Mouse (Mus musculus) urinary bladder, adult 18-20 months (tissue): ENCODE measurements around the gene Ankle2.

Experiments used
- DNase-seq, 2 experiments: peaks; one replicate each; pipeline ENCODE4 v3.0.0; 2022; ENCODE audit warnings: low spot score in 2 of 2, mixed read lengths in 2 of 2

Ankle2 gene

GRCm38 (mm10) chr5:110230780-110231461 is at the start of gene Ankle2:
Gene Ankle2 (plus strand): TSS chr5:110231004.
- peak; percentile 88 to 98 for DNase-seq

- DNase-seq, result peak in 1 of 2 experiments; percentile 19
Measured at GRCm38 (mm10) chr5:110181716-110182115, 49.1 kb upstream of the Ankle2 start.

- no peak for DNase-seq
Measured at GRCm38 (mm10) chr5:110203164-110203895, 27.5 kb upstream of the Ankle2 start.

GRCm38 (mm10) chr5:110204777-110205176 is 26.0 kb upstream of the Ankle2 start:
- DNase-seq, result no peak

- DNase-seq, result no peak
Measured at GRCm38 (mm10) chr5:110211312-110211711, 19.5 kb upstream of the Ankle2 start.

- DNase-seq, result no peak
Measured at GRCm38 (mm10) chr5:110216780-110217179, 14.0 kb upstream of the Ankle2 start.

- no peak for DNase-seq
Measured at GRCm38 (mm10) chr5:110220331-110220730, 10.5 kb upstream of the Ankle2 start.

- no peak for DNase-seq
Measured at GRCm38 (mm10) chr5:110222757-110223156, 8.0 kb upstream of the Ankle2 start.

- no peak for DNase-seq
Measured at GRCm38 (mm10) chr5:110225056-110225455, 5.7 kb upstream of the Ankle2 start.

GRCm38 (mm10) chr5:110227336-110227883 is 3.4 kb upstream of the Ankle2 start:
- no peak for DNase-seq

- no peak for DNase-seq
Measured at GRCm38 (mm10) chr5:110230401-110230779, 414 bp upstream of the Ankle2 start.

GRCm38 (mm10) chr5:110231638-110232037 is 834 bp downstream of the Ankle2 start:
- no peak for DNase-seq

- DNase-seq, result peak in 1 of 2 experiments; percentile 8
Measured at GRCm38 (mm10) chr5:110232346-110232745, 1.5 kb downstream of the Ankle2 start.

- DNase-seq, result peak; percentile 33 to 43
Measured at GRCm38 (mm10) chr5:110244091-110244490, 13.3 kb downstream of the Ankle2 start.

GRCm38 (mm10) chr5:110266941-110267340 is 36.1 kb downstream of the Ankle2 start:
- no peak for DNase-seq

GRCm38 (mm10) chr5:110269141-110270101 is 38.6 kb downstream of the Ankle2 start, which contains the start of gene Pgam5:
Gene Pgam5 (minus strand): TSS chr5:110269913.
- DNase-seq, result peak; percentile 74 to 80

GRCm38 (mm10) chr5:110270242-110270641 is 39.4 kb downstream of the Ankle2 start:
- no peak for DNase-seq

GRCm38 (mm10) chr5:110274147-110274546 is 43.3 kb downstream of the Ankle2 start:
- no peak for DNase-seq

- DNase-seq, result no peak
Measured at GRCm38 (mm10) chr5:110274846-110275245, 44.0 kb downstream of the Ankle2 start.

GRCm38 (mm10) chr5:110276391-110276790 is 45.6 kb downstream of the Ankle2 start:
- no peak for DNase-seq

- DNase-seq, result no peak
Measured at GRCm38 (mm10) chr5:110276910-110277309, 46.1 kb downstream of the Ankle2 start.

GRCm38 (mm10) chr5:110281984-110282383 is 51.2 kb downstream of the Ankle2 start:
- no peak for DNase-seq
